Mouse (Mus musculus) embryo, embryonic 10 days (tissue): ENCODE results near the gene Txlnb.
"Not testable (repeated sequence)": the region's sequence is repeated elsewhere in the genome, so short reads cannot be mapped to it uniquely, and the experiment has no call there.

Experiments used
- DNase-seq: peaks from one replicate; pipeline ENCODE4 v3.0.0-alpha.2; 2015; ENCODE audit warnings: low spot score

The Txlnb gene

GRCm38 (mm10) chr10:17820422-17820821 is 24.4 kb downstream of the Txlnb start:
- not testable (repeated sequence) for DNase-seq

DNA sequence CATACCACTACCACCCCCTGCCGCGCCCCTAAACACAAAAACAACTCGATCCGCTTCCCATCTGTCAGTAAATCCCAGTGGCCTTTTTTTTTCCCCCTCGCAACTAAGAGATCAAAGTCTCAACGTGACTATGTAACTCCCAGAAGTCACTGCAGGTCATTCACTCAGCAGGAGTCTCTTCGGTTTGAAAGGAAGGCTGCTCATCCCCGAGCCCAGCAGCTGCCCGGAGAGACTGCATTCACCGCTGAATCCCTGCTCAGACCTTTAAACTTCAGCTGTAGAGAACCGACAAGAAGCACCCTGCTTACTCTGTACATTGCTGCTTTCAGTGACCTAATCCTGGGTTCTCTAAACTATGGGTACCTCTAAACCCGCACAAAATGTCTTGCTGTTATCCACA is 31.4 kb downstream of the Txlnb start:
- DNase-seq = peak; percentile 74

DNA sequence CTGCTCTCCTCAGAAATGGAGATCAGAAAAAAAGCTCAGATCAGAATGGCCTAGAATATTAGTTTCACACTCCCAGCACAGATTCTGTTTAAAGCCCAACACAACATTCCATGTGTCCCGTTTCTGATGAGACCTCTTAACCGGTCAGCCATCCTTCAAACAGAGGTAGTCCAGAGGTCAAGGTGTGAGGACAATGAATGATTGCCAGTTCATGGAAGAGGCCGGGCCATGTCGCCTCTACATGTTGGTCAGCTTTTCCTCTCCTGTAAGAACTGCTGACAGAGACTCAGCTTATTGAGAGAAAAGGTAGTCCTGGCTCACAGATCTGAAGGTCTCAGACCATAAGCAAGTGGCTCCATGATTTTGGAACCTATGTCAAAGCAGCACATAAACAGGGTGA is 33.2 kb downstream of the Txlnb start:
- DNase-seq = no peak

DNA sequence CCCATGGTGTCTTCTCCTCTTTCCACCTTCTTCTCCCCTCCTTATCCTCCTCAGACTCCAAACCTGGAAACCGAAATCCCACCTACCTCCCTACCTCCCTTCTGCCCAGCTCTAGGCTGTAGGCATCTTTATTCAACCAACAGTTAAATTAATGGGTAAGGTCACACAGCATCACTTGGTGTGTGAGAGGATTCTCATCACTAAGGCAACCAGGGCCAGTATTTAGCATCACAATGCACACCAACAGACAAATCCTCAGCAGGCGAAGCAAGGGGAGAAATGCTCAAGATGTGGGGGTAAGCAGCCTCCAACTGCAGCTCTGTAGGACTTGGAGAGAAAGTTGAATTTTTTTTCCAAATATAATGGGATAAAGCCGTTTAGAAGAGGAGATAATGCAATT is 35.0 kb downstream of the Txlnb start:
- peak; percentile 66 for DNase-seq

GRCm38 (mm10) chr10:17835031-17835430 is 39.0 kb downstream of the Txlnb start:
- no peak for DNase-seq

GRCm38 (mm10) chr10:17836275-17836674 is 40.2 kb downstream of the Txlnb start:
- no peak for DNase-seq

GRCm38 (mm10) chr10:17842030-17842429 is 46.0 kb downstream of the Txlnb start:
- no peak for DNase-seq

DNA sequence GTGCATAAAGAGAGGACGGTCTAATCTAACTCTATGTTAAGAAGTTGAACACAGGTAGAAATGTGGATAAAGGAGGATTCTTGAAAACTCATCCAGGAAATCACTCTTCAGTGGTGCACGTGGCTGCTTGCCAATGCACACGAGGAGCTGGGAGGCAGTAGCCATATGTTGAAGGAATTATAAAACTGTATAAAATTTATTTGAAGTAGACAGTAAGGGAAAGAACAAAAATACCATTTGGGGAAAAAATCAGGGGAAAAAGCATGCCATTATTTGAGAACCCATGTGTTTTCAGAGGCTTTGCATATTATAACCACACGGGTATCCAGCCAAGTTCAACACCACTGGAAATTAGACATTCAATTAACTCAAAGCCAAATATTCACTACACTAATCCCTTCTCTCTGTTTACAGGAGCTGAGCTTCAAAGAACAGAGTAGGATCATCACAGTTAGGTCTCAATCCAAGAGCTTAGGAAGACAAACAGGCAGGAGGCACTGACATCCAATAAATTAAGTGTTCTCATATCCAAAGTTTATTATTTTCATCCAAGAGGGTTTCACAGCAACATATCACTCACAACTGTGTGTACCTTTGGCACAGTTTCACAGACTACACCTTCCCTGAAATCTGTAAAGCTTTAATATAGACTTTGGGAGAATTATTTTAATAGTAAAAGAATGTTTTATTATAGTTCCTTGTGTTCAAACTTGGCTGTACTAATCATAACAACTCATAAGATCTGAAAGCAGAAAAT is 48.9 kb downstream of the Txlnb start:
- DNase-seq = no peak

- no peak for DNase-seq
Observed at GRCm38 (mm10) chr10:17857647-17858261, 61.7 kb downstream of the Txlnb start.

DNA sequence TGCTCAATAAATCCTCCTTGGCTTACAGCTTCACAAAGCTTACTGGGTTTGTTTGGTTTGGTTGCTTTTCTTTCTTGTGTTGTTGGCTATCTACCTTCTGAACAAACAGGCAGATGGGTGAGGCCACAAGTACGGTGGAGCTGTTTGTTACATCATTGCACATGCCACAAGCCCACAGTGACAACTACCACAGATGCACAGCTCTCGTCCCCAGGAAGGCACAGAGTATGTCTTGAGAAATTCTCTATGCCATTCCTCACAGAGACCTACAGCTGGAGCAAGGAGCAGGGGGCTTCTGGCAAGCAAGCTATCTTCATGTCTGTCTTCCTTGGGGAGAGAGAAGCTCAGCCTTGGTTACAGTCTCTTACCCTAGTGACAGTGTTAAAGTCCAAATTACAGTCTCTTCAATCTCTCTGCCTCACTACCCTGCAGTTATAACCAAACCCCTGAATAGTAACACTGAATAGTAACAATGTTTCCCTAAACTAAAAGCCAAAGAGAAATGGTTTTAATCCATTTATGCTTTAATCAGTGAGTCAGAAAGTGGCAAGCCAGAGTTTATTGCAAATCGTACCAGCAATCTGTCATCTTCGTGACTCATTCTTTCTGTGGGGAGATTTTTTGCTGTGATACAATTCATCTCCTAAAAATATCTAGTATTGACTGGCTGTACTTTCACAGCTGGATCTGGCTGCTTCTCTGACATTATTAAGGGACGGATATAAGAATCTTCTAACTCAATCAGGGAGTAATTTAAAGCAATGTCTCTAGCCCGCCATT is 64.9 kb downstream of the Txlnb start:
- no peak for DNase-seq

DNA sequence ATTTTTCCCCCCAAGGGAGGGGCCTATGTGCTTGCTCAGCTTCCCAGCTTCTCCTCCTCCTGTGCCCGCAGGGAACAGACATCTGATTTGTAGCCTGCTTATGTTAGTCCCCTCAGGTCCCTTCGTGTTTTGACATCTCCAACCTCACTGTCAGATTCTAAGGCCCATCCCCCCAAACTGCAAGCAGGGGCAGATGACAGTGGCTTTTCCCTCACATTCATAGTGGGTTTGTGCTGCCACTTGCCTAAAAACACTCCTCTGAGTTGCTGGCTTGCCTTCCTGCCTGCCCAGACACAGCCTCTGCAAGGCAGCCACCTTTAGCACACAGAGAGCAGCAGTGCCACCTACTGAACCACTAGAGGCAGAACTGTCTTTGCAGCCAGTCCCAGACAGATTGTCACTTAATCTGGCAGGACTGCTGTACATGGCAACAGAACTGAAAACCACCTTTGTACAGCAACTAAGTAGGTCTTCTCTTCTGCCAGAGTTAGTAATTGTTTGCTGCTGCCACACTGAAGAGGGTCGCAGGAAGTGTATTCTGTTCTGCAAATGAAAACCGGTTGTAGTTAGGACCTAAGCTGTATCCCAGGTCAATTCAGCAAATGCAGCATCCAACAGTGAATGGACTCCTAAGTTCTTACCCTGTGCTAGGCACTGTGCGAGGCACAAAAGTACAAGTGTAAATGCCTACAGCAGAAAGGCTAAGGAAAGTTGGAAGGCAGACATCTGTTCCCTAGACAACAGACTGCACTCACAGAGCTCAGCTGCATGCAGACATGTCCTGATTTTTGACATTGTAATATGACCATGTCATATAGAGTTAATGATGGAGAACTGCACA is 74.0 kb downstream of the Txlnb start:
- peak; percentile 85 for DNase-seq

DNA sequence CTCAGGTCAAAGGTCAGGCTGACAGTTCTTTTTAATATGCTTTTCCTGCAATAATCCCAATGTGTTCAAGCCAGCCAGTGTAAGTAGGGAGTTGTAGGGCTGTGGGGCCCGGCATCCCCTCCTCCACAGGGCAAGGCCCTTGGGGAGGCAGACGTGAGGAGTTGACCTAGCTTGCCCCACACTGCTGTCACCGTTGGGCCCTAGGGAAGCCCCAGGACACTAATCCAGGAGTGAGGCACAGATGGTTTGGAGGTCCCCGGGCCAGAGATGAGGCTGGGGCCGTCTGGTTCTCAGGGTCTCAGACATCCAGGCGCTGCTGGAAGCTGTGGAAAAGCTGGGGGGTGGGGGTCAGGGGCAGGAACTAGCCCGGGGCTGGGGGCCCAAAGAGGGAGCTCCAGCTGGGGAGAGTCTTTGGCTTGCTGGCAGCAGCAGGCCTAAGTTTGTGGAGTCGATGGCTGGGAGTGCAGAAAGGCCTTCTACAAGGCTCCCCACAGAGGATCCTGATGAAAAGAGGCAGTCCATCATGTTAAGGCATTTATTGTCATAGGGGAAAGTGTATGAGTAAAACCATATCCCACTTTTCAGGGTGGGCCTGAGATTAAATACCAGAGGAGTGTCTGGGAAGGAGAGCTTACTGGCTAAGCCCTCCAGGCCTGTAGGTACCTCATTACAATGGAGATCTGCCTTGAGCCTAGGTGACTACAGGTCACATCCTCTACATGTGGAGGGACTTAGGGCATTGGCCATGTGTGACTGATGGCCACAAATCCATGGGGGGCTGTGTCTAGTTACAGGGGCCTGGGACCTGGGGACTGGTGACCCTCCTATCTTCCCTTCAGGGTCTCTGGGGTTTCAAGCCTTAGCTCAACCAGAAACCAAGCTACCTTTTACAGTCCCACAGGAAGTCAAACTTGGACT is 82.2 kb downstream of the Txlnb start:
- DNase-seq = no peak

DNA sequence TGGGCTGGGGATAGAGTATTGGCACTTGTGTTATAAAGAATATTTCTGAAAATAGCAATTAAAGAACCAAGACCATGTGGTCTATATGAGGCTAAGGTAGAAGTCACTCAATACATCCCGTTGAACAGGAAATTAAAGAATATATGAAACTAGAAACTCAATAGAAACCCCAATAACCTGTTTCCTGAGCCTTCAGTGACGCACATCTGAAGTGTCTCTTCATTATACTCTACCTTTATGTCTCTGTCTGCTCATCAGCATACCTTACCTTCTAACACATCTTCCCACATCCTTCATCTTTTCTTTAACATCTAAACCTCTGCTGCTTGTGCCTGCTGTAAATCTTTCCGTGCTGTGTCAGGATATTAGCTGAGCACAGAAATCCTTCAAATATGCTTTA is 84.0 kb downstream of the Txlnb start:
- no peak for DNase-seq

GRCm38 (mm10) chr10:17880724-17881123 is 84.7 kb downstream of the Txlnb start:
- no peak for DNase-seq
